Mouse (Mus musculus) 3134 (cell line): Measurements from ENCODE around the gene Tmem255b.

Source experiments
- DNase-seq: peaks from one replicate; pipeline ENCODE4 v3.0.0-alpha.2; 2011; ENCODE audit warnings: low spot score; ENCODE audit not compliant: insufficient read length; ENCODE audit errors: extremely low read depth

Tmem255b gene

GRCm38 (mm10) chr8:13489986-13490910 is 55.3 kb downstream of the Tmem255b start:
- DNase-seq, result no peak

GRCm38 (mm10) chr8:13491491-13492010 is 56.6 kb downstream of the Tmem255b start:
- no peak for DNase-seq

GRCm38 (mm10) chr8:13492198-13492995 is 57.4 kb downstream of the Tmem255b start:
- peak; percentile 28 for DNase-seq

GRCm38 (mm10) chr8:13493011-13493410 is 58.0 kb downstream of the Tmem255b start:
- no peak for DNase-seq

- DNase-seq, result no peak
Observed at GRCm38 (mm10) chr8:13493858-13494631, 59.1 kb downstream of the Tmem255b start, which contains the start of gene Gas6. TSS of gene Gas6 (minus strand) at chr8:13494490.

- DNase-seq, result no peak
Observed at GRCm38 (mm10) chr8:13501221-13501620, 66.2 kb downstream of the Tmem255b start.

GRCm38 (mm10) chr8:13503936-13504606 is 69.1 kb downstream of the Tmem255b start:
- DNase-seq, result peak; percentile 77

- DNase-seq, result no peak
Observed at GRCm38 (mm10) chr8:13504894-13505674, 70.1 kb downstream of the Tmem255b start.

- peak; percentile 83 for DNase-seq
Observed at GRCm38 (mm10) chr8:13506849-13507248, 71.9 kb downstream of the Tmem255b start.

- peak; percentile 46 for DNase-seq
Observed at GRCm38 (mm10) chr8:13507284-13507937, 72.4 kb downstream of the Tmem255b start.

GRCm38 (mm10) chr8:13512016-13512415 is 77.0 kb downstream of the Tmem255b start:
- no peak for DNase-seq

- DNase-seq, result no peak
Observed at GRCm38 (mm10) chr8:13512677-13513076, 77.7 kb downstream of the Tmem255b start.

- no peak for DNase-seq
Observed at GRCm38 (mm10) chr8:13513556-13514370, 78.8 kb downstream of the Tmem255b start.

- DNase-seq, result no peak
Observed at GRCm38 (mm10) chr8:13516011-13516442, 81.0 kb downstream of the Tmem255b start.

- no peak for DNase-seq
Observed at GRCm38 (mm10) chr8:13516728-13517127, 81.7 kb downstream of the Tmem255b start.

- no peak for DNase-seq
Observed at GRCm38 (mm10) chr8:13517284-13517781, 82.3 kb downstream of the Tmem255b start.
